Mouse (Mus musculus) urinary bladder, adult 2 months (tissue): ENCODE data around the gene Sema5a. TPM values are rescaled to one million over a fixed set of nuclear protein-coding genes. Genes with fewer than 3 reads are reported as not detected.

Source experiments
- DNase-seq: peaks from one replicate; pipeline ENCODE4 v3.0.0; 2022; ENCODE audit warnings: low spot score
- polyA plus RNA-seq: library from polyadenylated mRNA; depleted of rRNA; stranded (reverse); fragments of >200 nt; gene quantifications from 2 replicates; pipeline ENCODE4 v1.2.3, GENCODE M21; 2012; rRNA removed

Sema5a gene
- polyA plus RNA-seq, 1 experiment = 10.1 TPM

GRCm38 (mm10) chr15:32637879-32638278 lies 393.3 kb downstream of the Sema5a start:
- no peak for DNase-seq

GRCm38 (mm10) chr15:32647061-32647687 lies 402.6 kb downstream of the Sema5a start:
- no peak for DNase-seq

DNA sequence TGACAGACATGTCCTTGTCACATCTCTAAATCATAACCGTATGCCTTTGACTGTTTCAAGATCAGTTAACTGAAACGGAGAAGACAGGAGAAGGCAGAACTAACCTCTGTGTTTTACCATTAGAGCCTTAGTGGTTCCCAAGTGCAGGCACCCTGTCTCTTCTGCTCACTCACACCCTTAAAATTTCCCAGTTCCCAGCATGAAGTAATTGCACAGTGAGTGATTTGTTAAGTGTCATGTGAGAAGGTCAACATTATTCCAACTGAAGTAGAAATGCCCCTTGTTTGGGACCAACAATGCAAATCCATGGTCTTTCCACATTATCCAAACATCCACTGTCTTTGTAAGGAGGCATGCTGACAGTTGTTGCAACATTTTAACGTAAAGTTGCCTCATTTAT lies 409.4 kb downstream of the Sema5a start:
- no peak for DNase-seq

DNA sequence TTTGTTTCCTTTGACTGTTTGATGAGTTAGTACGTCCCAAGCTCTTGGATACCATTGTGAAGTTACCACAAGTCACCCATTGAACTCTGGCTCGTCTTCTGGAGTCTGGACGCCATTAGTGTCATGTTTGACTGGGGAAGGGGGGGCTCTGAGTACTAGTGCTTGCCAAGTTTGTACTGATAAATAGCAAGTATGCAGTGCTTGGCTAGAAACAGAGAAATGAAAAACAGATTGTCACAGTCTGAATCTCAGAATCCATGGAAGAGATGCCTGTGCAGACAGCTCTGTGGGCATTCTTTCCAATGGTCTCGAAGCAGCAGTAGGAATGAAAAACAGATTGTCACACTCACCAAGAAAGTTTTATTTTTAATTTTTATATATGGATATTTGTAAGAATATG lies 411.4 kb downstream of the Sema5a start:
- no peak for DNase-seq

GRCm38 (mm10) chr15:32676446-32676845 lies 431.8 kb downstream of the Sema5a start:
- DNase-seq = no peak

DNA sequence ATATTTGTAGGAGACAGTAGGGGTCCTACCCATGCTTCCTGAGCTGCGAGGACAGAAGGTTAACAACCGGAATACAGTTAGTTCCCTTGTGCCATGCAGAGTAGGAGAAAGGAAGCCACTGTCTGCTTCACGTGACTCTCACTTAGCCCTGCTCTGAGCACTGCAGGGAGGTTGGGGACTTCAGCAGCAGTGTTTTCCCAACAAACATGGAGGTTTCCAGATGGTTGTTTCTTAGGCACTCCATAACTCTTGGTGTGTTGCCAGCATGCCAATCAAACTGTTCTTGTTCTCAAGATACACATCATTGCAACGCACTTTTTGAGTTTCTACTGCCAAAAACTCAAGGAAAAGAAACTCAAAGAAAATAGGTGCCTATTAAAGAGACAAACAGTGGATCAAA lies 440.5 kb downstream of the Sema5a start:
- DNase-seq = no peak

- no peak for DNase-seq
Measured at GRCm38 (mm10) chr15:32691021-32691420, 446.4 kb downstream of the Sema5a start.

GRCm38 (mm10) chr15:32693006-32693405 lies 448.4 kb downstream of the Sema5a start:
- DNase-seq = no peak

GRCm38 (mm10) chr15:32717298-32717985 lies 472.8 kb downstream of the Sema5a start:
- no peak for DNase-seq

DNA sequence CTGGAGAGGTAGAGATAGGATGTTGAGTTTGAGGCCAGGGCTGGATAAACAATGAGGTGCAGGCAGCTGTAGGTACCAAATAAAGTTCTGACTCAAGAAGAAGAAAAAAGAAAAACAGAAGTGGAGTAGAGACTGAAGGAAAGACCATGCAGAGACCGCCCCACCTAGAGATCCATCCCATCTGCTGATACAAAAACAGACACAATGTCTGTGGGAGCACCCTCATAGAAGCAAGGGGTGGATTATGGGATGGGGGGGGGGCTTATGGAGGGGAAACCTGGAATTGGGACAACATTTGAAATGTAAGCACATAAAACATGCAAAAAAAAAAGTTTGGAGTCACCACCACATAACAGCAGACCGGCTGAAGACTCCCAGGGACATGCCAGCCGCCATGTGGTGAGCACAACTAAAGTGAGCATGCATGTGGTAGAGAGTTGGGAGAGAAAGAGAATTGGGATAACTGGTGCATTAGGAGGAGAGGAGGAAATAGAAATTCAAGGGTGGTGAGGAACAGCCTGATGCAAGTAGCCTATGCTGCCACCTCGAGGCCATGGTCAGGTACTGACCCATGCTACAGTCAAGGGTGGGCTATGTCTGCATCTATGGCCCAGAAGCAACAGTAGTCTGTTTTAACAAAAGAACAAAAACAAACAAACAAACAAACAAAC lies 473.8 kb downstream of the Sema5a start:
- no peak for DNase-seq

GRCm38 (mm10) chr15:32718964-32719311 lies 474.3 kb downstream of the Sema5a start:
- no peak for DNase-seq

GRCm38 (mm10) chr15:32730839-32731238 lies 486.2 kb downstream of the Sema5a start:
- DNase-seq = no peak

Other genes starting within 250 kb of the Sema5a start
- gene Tas2r119, start 67.5 kb upstream of the Sema5a start, polyA plus RNA-seq = not detected in 2 replicates